Mouse (Mus musculus): ENCODE data around the gene Olfr1098. TPM values are rescaled to one million over a fixed set of nuclear protein-coding genes. Genes with fewer than 3 reads are reported as not detected.

The Olfr1098 gene
- total RNA-seq (2015) (not detected in 2 replicates), total RNA-seq (2017) (not detected in 2 replicates)

GRCm38 (mm10) chr2:86924445-86924844, at the start of gene Olfr1098:
TSS of gene Olfr1098 (minus strand) at chr2:86924545.
- ATAC-seq (replicated peaks; ENCODE audit: poor library complexity), result no peak

GRCm38 (mm10) chr2:86960593-86960992, 36.2 kb upstream of the Olfr1098 start, which contains the start of gene Olfr1099:
TSS of gene Olfr1099 (minus strand) at chr2:86960693.
- no peak for ATAC-seq (replicated peaks; ENCODE audit: poor library complexity)

- no peak for ATAC-seq (replicated peaks; ENCODE audit: poor library complexity)
Observed at GRCm38 (mm10) chr2:86926557-86926956, 2.2 kb upstream of the Olfr1098 start.

GRCm38 (mm10) chr2:86905647-86906046, 18.7 kb downstream of the Olfr1098 start:
- no peak for ATAC-seq (replicated peaks; ENCODE audit: poor library complexity)

GRCm38 (mm10) chr2:86892116-86892515, 32.2 kb downstream of the Olfr1098 start, which contains the start of gene Olfr1097:
TSS of gene Olfr1097 (minus strand) at chr2:86892216.
- no peak for ATAC-seq (replicated peaks; ENCODE audit: poor library complexity)

GRCm38 (mm10) chr2:86874702-86875101, 49.6 kb downstream of the Olfr1098 start, which contains the start of gene Gm13723:
TSS of gene Gm13723 (minus strand) at chr2:86874802.
- ATAC-seq (replicated peaks; ENCODE audit: poor library complexity), result no peak

Other genes starting within 250 kb of the Olfr1098 start
- not detected in 2 replicates for gene Olfr1086, start 244.5 kb downstream of the Olfr1098 start, total RNA-seq (2015)
- not detected in 2 replicates for gene Olfr1086, start 244.5 kb downstream of the Olfr1098 start, total RNA-seq (2017)
- not detected in 2 replicates for gene Olfr1087, start 226.2 kb downstream of the Olfr1098 start, total RNA-seq (2015)
- gene Olfr1087, start 226.2 kb downstream of the Olfr1098 start, total RNA-seq (2017), result not detected in 2 replicates
- not detected in 2 replicates for gene Olfr1089, start 190.8 kb downstream of the Olfr1098 start, total RNA-seq (2015)
- gene Olfr1089, start 190.8 kb downstream of the Olfr1098 start, total RNA-seq (2017), result not detected in 2 replicates
- not detected in 2 replicates for gene Olfr1090, start 165.6 kb downstream of the Olfr1098 start, total RNA-seq (2015)
- gene Olfr1090, start 165.6 kb downstream of the Olfr1098 start, total RNA-seq (2017), result not detected in 2 replicates
- gene Olfr1093, start 142.1 kb downstream of the Olfr1098 start, total RNA-seq (2015), result not detected in 2 replicates
- not detected in 2 replicates for gene Olfr1093, start 142.1 kb downstream of the Olfr1098 start, total RNA-seq (2017)
- not detected in 2 replicates for gene Olfr141, start 114.5 kb downstream of the Olfr1098 start, total RNA-seq (2015)
- not detected in 2 replicates for gene Olfr141, start 114.5 kb downstream of the Olfr1098 start, total RNA-seq (2017)
- gene Olfr1094, start 99.9 kb downstream of the Olfr1098 start, total RNA-seq (2015), result not detected in 2 replicates
- gene Olfr1094, start 99.9 kb downstream of the Olfr1098 start, total RNA-seq (2017), result not detected in 2 replicates
- gene Olfr1095, start 72.8 kb downstream of the Olfr1098 start, total RNA-seq (2015), result not detected in 2 replicates
- not detected in 2 replicates for gene Olfr1095, start 72.8 kb downstream of the Olfr1098 start, total RNA-seq (2017)
- gene Gm13723, start 49.7 kb downstream of the Olfr1098 start, total RNA-seq (2015), result not detected in 2 replicates
- gene Gm13723, start 49.7 kb downstream of the Olfr1098 start, total RNA-seq (2017), result not detected in 2 replicates
- gene Olfr1097, start 32.3 kb downstream of the Olfr1098 start, total RNA-seq (2015), result not detected in 2 replicates
- gene Olfr1097, start 32.3 kb downstream of the Olfr1098 start, total RNA-seq (2017), result not detected in 2 replicates
- gene Olfr1099, start 36.1 kb upstream of the Olfr1098 start, total RNA-seq (2015), result not detected in 2 replicates
- not detected in 2 replicates for gene Olfr1099, start 36.1 kb upstream of the Olfr1098 start, total RNA-seq (2017)
- gene Olfr1100, start 55.4 kb upstream of the Olfr1098 start, total RNA-seq (2015), result not detected in 2 replicates
- gene Olfr1100, start 55.4 kb upstream of the Olfr1098 start, total RNA-seq (2017), result not detected in 2 replicates
- gene Olfr1101, start 66.7 kb upstream of the Olfr1098 start, total RNA-seq (2015), result not detected in 2 replicates
- not detected in 2 replicates for gene Olfr1101, start 66.7 kb upstream of the Olfr1098 start, total RNA-seq (2017)
- gene Olfr1102, start 73.9 kb upstream of the Olfr1098 start, total RNA-seq (2015), result not detected in 2 replicates
- gene Olfr1102, start 73.9 kb upstream of the Olfr1098 start, total RNA-seq (2017), result not detected in 2 replicates
- gene Olfr1104, start 102.5 kb upstream of the Olfr1098 start, total RNA-seq (2015), result not detected in 2 replicates
- not detected in 2 replicates for gene Olfr1104, start 102.5 kb upstream of the Olfr1098 start, total RNA-seq (2017)
- not detected in 2 replicates for gene Olfr1105, start 112.0 kb upstream of the Olfr1098 start, total RNA-seq (2015)
- gene Olfr1105, start 112.0 kb upstream of the Olfr1098 start, total RNA-seq (2017), result not detected in 2 replicates
- gene Olfr1106, start 127.7 kb upstream of the Olfr1098 start, total RNA-seq (2015), result not detected in 2 replicates
- not detected in 2 replicates for gene Olfr1106, start 127.7 kb upstream of the Olfr1098 start, total RNA-seq (2017)
- not detected in 2 replicates for gene Olfr1107, start 151.3 kb upstream of the Olfr1098 start, total RNA-seq (2015)
- gene Olfr1107, start 151.3 kb upstream of the Olfr1098 start, total RNA-seq (2017), result not detected in 2 replicates
- gene Olfr1109, start 171.5 kb upstream of the Olfr1098 start, total RNA-seq (2015), result not detected in 2 replicates
- not detected in 2 replicates for gene Olfr1109, start 171.5 kb upstream of the Olfr1098 start, total RNA-seq (2017)
- not detected in 2 replicates for gene Olfr259, start 190.0 kb upstream of the Olfr1098 start, total RNA-seq (2015)
- gene Olfr259, start 190.0 kb upstream of the Olfr1098 start, total RNA-seq (2017), result not detected in 2 replicates
- not detected in 2 replicates for gene Olfr1110, start 215.8 kb upstream of the Olfr1098 start, total RNA-seq (2015)
- not detected in 2 replicates for gene Olfr1110, start 215.8 kb upstream of the Olfr1098 start, total RNA-seq (2017)
- not detected in 2 replicates for gene Olfr1111, start 228.1 kb upstream of the Olfr1098 start, total RNA-seq (2015)
- not detected in 2 replicates for gene Olfr1111, start 228.1 kb upstream of the Olfr1098 start, total RNA-seq (2017)